Mouse (Mus musculus) kidney, postnatal 4 days (tissue): ENCODE measurements at regions not wholly inside any gene's neighbourhood (a gene's known extent, or its start where the extent isn't known, plus 50 kb on each side); places are given as distances from the start of the nearest gene placed in this dataset.

ENCODE experiments used
- DNase-seq, 2 experiments: peaks; one replicate each; pipeline ENCODE4 v3.0.0; 2021; ENCODE audit warnings: mixed read lengths in 2 of 2

DNA sequence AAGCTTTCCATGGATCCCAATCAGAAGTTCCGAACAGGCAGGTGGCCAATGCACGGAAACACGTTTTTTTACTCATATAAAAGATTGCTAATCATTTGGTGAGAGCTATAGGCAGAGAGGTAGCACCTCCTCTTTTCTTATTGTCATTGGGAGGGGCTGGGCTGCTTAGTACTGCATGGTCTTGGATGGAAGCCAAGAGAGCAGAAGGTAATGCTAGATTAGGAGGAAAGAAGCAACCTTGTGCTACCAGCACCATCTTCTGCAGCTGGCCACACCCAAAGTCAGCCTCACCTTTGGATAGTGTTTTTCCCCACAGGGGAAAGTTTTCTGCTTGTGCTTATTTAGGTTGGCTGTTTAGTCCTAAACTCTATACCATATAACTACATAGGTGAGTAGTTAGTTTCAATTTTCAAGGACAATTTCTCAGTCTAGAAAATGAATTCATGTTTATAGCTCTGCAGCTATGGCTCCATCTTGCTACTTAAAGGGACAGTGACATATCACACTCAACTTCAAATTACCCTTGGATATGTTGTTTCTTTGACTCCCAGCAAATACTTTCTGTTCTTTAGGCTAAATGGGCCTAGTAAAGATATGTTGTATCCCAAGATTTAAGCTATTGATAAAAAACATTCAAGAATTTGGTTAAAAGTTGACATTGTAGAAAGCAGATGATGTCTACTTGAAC lies 66.6 kb upstream of the Lcorl start:
- DNase-seq: no peak
